Mouse (Mus musculus) gastrocnemius, adult 18-20 months (tissue): ENCODE data around the gene Limch1. TPM values are rescaled to one million over a fixed set of nuclear protein-coding genes. Genes with fewer than 3 reads are reported as not detected.

Experiments used
- DNase-seq: peaks from one replicate; pipeline ENCODE4 v3.0.0; 2021; ENCODE audit warnings: low spot score
- total RNA-seq, 2 experiments: library from RNA; stranded (reverse); gene quantifications; 2 replicates each; pipeline ENCODE4 v1.2.3; 2021

Limch1 gene
- total RNA-seq, 2 experiments from 2014 or later: 111 to 119 TPM

GRCm38 (mm10) chr5:66825586-66825985, 80.0 kb downstream of the Limch1 start:
- DNase-seq: no peak

DNA sequence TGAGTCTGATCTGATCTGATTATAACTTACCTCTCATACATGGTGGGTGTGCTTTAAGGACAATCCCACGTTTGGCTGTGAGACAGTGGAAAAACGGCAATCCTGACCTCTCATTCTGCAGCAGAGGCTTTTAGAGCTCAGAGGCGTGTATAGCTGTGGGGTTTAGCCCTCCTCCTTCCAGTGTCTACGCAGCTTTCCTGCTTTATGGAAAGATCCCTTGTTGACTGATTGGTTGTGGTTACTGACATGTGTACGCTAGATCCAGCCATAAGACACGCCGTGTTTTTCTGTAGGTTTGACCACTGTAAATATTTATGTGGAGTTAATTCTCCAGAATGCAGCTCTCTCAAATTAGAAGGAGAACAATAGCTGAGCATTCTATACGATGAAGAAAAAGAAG, 81.2 kb downstream of the Limch1 start:
- no peak for DNase-seq

GRCm38 (mm10) chr5:66829505-66829904, 83.9 kb downstream of the Limch1 start:
- DNase-seq: no peak

DNA sequence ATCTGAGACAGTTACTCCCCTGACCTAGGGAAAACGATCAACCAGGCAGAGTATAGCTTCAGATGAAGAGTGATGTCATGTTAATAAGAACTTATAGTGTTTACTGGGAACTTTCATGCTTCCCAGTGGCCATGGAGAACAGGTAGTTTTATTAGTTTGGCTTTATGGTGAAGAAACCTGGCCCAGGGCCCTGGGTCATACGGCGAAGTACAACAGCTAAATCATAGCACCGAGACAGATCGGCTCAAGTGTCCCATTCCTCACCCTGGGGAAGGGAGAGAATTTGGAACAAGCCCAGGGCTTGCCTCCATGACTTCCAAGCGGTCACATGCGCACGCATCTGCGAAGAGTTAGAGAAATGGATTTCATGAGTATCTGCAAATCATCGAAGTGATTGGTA, 84.6 kb downstream of the Limch1 start:
- peak; percentile 69 for DNase-seq

DNA sequence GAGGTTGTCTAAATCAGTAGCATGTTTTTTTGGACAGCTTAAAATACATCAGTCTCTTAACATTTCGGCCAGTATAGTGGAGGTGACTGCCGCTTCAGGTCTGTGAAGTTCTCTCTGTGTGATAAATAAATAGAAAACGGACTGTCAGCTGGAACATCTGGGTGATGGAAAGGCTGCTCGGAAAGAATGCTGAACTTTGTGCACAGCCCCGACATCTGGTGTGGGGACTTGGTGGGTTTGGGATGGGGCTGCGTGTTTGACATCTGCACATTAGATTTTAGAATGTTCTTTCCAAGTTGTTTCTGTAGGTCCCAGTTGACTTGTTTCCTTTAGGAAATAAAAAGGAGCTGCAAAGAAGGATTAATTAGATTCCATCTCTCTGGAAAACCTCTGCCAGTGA, 89.1 kb downstream of the Limch1 start:
- DNase-seq: no peak

DNA sequence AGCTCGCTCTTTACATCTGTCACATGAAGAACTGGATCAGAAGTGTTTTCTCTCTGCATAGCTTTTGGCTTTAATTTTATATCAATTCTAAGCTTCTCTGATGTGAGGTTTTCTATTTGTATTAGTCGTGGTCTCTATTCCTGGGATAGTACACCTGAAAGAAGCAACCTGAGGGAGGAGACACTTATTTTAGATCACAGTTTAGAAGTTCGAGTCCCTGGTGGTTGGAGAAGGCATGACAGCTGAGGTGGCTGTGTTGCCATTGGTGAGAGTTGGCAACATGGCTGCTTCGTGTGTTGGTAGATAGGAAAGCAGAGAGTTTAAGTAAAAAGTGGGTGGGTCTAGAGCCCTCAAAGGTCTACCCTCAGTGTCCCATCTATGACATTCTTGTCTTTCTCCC, 91.3 kb downstream of the Limch1 start:
- DNase-seq: no peak

GRCm38 (mm10) chr5:66841971-66842370, 96.3 kb downstream of the Limch1 start:
- DNase-seq: no peak

GRCm38 (mm10) chr5:66842776-66843175, 97.1 kb downstream of the Limch1 start:
- no peak for DNase-seq

DNA sequence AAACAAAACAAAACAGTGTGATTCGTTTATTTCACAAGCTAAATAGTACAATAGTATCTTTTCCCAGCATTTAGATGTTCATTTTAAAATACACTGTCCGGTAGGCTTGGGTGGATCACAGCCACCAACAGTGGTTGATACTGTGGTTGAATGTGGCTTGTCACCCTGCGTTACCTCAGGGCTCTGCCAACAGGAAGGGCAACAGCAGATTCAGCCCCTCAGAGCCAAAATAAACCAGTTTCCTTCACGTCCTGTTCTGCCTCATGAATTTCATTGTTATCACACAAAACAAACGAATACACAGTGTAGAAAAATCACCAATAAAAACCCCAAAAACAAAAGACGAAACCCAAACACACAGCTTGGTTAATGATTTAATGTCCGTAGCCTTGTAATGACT, 102.5 kb downstream of the Limch1 start:
- no peak for DNase-seq

DNA sequence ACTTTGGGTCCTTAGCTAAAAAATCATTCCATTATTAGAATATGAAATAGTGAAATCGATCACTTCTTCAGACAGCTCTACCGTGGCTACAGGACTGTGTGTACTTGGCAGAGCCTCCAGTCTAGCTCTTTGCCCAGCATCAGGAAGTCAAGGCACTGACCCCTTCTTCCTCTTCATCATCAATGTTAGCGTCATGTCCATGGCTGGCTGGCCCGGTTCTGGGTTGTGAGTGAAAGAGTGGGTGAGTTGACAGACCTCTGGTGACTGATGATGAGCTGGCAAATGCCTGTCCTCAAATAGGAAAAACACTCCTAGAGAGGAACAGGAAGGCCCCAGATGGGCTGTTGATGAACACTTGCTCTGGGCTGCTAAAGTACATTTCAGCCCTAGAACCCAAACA, 103.5 kb downstream of the Limch1 start:
- peak; percentile 59 for DNase-seq

DNA sequence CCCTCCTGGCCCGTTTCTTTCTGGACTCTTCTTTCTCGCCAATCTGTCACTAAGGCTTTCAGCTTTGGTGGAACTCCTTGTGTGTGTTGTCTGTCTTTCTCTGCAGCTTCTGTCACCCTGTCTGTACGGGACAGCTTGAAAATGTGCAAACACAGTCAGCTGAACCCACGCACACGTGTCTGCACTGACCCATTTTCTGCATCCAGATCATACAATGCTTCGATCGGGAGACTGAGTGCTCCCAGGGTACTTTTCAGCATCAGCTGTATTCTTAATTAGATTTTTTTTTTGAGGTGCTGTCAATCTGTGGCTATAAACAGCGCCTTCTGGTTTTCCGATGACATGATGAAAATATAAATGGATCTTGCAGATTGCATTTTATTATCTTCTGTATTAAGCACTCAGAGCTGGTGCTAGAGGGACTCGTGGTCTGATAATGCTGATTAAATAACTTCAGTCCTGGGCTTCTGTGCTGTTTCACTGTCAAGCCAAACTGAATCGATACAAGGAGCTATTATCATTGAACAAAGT, 105.2 kb downstream of the Limch1 start:
- no peak for DNase-seq

DNA sequence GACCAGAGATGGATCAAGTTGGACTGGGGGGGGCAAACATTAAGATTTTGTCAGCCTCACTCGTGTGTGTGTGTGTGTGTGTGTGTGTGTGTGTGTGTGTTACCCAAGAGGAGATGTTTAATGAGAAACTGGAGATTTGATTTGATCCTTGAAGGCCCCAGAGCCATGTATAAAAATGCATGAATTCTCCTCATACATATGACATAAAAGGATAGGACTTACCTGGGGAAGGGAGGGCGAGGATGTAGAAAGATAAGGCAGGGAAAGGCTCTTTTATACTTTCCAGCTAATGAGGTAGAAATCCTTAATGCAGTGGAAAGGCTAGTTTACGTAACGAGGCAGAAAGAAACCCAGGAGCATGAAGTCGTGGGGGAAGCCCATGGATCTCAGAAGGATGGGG, 106.1 kb downstream of the Limch1 start:
- DNase-seq: no peak

DNA sequence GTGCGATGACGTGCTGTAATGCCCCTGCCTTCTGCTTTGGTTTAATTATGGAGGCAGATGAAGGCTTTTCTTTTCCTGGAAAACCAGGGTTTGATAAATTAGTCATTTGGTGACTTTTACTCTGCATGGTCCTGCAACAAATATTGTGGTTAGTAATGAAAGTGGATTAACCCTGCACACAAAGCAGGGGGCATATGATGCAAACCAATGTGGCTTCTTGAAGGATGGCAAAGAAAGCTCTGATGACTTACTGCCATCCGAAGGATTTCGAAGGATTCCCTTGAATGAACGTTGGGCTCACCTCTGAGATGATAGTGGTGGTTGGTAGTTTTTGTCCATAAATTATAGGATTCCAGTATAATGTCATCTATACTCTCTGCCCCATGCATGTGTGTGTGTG, 108.6 kb downstream of the Limch1 start:
- no peak for DNase-seq

GRCm38 (mm10) chr5:66855358-66856107, 109.9 kb downstream of the Limch1 start:
- no peak for DNase-seq

GRCm38 (mm10) chr5:66859506-66859905, 113.9 kb downstream of the Limch1 start:
- DNase-seq: no peak

- DNase-seq: no peak
These were observed 115.8 kb downstream of the Limch1 start for GRCm38 (mm10) chr5:66861232-66862035.

DNA sequence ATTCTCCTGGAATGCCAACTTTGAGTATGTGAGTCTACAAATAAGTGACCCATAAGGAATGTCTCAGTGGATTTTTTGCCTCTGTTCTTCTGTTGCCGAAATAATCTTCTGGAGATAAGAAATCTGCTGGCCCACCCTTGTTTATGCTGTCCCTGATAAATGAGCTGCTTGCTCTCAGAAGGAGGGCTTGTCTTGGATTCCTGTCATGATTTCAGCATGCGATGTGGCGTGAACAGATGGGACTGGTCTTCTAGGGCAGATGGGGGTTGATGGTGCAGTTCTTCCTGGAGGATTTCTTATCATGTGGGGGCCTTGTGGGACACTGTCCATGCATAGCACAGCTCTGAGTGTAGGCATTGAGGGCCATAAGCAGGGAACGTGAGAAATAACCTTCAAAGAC, 116.5 kb downstream of the Limch1 start:
- DNase-seq: no peak

- DNase-seq: no peak
These were observed 119.6 kb downstream of the Limch1 start for GRCm38 (mm10) chr5:66865229-66865628.

- peak; percentile 35 for DNase-seq
These were observed 120.4 kb downstream of the Limch1 start for GRCm38 (mm10) chr5:66866019-66866418.

- no peak for DNase-seq
These were observed 123.9 kb downstream of the Limch1 start for GRCm38 (mm10) chr5:66869545-66869944.

GRCm38 (mm10) chr5:66871521-66872050, 126.0 kb downstream of the Limch1 start:
- no peak for DNase-seq

GRCm38 (mm10) chr5:66872053-66872452, 126.4 kb downstream of the Limch1 start:
- DNase-seq: peak; percentile 43
